Mouse (Mus musculus) kidney, adult 2 months (tissue): ENCODE results near the gene Rpl28.

ENCODE experiments used
- CTCF ChIP-seq: fragments of 200-500 bp; conservative IDR thresholded peaks from 2 replicates; pipeline ENCODE4 v1.5.1; 2011; ENCODE audit warnings: low read depth, mild to moderate bottlenecking, control low read depth, low read length, moderate library complexity, mixed read lengths; ENCODE audit not compliant: insufficient read depth, insufficient read length
- POLR2A ChIP-seq: fragments of 200-500 bp; IDR thresholded peaks from one replicate; pipeline ENCODE4 v1.6.1; 2011; ENCODE audit warnings: low read depth, low read length, control low read depth

DNA sequence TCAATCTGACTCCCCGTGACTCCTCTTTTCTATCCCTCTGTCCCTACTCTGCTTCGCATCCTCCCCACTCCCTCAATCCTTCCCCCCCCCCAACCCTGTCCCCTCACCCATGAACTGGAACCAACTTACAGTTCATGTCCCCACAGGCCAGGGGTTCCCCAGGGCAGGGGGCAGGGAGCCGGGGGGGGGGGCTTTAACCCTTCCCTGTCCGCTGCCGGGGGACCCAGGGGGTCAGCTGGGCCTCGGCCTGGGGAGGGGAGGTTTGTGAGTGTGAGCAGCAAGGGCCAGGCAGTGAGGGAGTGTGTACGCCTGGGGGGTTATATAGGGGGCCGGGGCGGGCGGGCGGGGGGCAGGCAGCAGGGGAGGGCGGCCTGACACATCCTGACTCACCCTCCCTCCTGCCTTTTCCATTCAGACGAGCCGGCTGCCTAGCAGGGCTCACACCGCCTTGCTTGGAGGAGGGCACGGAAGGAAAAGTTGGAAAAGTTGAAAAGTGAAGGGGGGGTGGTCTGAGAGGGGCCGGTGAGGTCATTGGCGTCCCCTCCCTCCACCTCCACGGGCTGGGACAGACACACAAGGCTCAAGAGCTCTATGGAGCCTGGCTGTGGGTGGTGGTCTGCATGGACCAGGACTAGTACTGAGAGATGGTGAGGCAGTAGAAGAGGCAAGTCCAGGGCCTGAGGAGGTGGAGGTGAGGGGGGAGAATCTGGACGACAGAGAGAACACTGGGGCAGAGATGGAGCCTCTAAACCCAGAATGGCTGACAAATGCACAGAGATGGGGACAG, 14.6 kb upstream of the Rpl28 start:
- no peak for TF ChIP-seq CTCF
- TF ChIP-seq POLR2A: no peak
